Mouse (Mus musculus): ENCODE measurements at regions not wholly inside any gene's neighbourhood (a gene's known extent, or its start where the extent isn't known, plus 50 kb on each side); places are given as distances from the start of the nearest gene placed in this dataset.
"Not testable (repeated sequence)": the region's sequence is repeated elsewhere in the genome, so short reads cannot be mapped to it uniquely, and the experiment has no call there.

DNA sequence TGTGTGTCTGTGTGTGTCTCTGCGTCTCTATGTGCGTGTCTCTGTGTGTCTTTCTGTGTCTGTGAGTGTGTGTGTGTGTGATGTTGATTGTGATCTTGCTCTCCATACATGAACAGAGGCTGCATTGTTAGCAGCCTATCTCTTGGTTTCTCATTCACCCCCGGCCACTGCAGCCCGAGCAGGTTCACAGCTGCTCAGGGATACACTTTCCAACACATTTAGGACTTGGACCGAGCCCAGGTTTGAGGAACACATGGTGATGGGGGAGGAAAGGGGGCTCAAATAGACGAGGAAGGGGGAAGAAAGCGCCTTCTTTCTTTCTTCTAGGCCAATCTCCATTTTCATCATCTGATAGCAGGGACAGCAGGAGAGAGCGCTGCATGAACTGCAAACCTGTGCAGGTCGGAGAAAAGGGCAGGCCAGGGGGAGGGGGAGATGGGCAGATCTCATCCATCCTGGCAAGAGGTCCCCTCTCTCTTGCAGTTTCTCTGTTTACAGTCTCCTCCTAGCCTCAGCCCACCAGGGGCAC lies 123.2 kb downstream of the Zfp36l1 start:
- no peak for DNase-seq

DNA sequence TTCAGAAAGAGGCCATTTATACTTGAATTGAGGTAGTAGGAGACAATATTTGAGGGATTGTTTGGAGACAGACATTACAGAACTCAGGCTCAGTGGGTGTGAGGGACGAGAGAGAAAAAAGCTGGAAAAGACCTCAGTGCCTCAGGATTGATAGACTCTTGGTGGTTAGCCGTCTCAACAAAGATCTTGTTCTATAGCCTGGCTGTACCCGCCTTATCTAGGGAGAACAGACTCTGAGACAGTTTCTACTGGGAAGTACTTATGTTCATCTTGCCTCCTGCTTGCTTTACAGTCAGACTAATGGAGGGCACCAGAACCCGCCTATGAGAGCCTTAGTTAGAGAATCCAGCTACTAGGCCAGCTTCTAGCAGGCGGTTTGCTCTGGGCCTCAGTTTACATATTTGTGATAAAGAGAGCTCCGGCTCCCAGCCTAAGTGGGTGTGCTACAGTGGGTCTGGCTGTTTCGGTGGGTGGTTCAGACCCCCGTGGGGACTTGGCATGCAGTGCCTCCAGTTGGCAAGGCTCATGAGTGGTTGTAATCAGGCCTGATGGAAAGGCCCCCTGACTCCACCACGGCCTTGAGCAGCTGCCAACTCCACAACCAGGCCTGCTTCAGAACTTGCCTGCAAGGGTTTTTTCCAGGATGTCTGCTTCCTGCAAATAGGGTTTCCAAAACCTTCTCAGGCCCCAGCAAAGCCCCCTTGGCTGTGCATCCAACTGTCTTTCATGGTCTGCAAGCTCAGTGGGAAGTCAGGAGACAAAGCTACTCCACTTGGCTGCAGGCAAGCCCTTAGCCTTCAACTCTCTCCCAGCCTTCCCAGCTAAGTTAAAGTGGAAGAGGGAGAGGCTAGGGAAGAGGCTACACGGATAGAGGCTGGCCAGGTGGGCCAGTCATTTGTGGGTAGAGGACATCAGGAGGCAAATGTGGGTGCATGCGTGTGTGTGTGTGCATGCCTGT lies 124.1 kb downstream of the Zfp36l1 start:
- no peak for DNase-seq

DNA sequence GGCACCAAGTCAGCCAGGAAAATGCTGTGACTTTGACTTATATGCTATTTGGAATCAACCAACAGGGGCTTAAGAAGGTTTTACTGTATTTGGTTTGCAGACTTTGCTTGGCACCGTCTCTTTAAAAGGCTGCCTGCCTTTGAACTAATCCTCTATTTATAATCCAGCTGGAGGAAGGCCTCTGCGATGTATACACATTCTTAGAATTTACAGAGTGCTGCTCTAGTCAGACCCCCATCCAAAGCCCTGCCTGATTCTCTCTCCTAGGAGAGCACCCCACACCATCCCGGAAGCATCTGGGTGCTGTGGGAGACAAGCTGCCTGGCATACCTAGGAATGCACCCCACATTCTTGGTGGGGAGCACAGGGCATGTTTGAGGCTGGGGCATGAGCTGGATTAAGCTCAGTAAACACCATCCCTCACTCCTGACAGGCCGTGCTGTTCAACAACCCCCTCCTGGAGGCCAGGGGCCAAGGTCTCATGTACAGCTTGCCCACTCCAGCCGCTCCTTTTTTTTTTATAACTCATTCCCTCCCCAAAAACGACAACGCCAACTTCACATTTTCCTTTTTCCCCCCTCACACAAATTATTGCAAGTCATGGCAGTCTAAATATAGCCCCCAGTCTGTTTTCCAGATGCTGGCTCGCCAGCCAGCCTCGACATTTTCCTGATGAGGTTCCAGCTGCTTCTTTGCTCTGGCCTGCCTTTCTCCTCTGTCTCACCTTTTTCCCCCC lies 126.4 kb downstream of the Zfp36l1 start:
- no peak for DNase-seq

DNA sequence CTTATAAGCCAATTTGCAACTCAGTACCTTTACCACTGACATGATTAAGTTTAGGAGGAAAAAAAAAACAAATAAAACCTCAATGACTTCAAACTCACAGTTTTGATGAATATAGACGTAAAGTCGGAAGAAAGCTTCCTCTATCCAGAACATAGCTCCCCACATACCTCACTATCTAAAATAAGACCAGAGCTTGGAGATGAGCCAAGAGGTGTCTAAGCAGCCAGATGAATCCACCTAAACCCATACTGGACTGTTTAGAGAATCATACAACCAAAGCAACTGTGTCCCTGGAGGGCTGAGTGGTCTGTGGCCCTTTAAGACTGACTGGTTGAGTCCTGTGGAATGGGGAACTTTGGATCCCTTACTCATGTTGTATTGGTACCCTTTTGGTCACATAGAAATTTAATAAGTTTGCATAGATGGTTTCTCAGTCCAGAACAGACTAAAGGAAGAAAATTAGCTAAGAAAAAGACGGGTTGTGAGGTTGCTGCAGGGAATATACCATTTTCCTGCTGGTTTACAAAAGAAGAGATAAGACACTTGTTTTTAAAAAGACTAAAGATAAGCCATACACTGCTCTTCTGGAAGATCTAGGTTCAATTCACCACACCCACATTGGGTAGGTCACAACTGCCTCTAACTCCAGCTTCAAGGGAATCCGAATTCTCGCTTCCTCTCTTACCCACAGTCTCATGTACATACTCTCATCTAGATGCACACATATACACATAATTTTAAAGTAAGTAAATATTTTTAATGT lies 127.6 kb downstream of the Zfp36l1 start:
- no peak for DNase-seq

DNA sequence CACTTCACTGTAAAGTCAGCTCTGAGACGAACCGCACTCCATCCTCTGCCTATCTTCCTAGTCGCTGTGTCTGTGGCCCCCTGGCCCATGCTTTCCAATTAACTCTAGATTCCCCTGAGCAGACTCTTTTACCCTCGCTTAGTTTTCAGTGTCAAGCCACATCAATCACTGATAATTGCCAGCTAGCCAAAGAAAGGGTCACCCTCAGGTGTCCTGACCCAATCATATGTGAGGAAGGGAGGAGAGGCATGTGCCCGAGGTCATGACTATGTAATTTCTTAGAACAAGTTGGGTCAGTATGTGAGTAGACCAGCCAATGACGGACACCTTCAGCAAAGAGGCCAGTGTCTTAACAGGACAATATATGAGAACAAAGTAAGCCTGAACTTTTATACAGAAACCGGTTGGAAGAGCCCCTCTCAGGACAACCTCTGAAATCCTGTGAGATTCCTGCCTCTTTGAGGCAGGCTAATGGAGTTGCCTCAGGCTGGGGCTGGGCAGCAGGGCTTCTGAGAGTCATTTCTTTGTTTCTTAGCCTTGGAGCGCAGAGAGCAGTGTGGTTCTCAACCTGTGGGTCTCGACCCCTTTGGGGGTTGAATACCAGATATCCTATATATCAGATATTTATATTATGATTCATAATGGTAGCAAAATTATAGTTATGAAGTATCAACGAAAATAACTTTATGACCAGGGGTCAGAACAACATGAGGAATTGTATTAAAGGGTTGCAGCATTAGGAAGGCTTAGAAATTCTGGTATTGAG lies 128.6 kb downstream of the Zfp36l1 start:
- DNase-seq = no peak

DNA sequence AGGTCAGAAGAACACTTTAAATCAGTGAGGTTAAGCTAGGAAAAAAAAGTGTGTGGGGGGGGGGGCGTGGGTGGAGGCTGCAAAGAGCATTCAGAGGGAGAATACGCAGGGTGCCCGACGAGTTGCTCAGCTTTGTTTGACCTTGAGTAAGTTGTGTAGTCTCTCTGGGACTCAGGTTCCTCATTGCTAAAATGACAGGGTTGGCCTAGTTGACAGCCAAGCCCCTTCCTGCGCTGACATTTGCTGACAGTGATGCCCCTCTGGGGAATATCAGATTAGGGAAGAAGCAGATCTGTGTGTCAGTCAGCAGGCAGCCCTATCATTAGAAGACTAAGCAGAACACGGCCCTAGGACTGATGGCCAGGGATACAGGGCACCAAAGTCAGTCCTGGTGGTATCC lies 129.6 kb downstream of the Zfp36l1 start:
- DNase-seq = no peak

DNA sequence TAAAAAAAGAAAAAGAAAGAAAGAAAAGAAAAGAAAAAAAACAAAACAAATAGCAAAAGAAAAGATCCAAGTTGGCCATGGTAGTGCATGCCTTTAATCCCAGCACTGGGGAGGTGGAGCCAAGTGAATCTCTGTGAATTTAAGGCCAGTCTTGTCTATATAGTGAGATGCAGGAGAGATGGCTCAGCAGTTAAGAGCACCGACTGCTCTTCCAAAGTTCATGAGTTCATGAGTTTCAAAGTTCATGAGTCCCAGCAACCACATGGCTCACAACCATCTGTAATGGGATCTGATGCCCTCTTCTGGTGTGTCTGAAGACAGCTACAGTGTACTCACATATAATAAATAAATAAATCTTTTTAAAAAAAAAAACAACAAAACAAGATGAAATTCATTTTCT lies 130.3 kb downstream of the Zfp36l1 start:
- DNase-seq = not testable (repeated sequence)

DNA sequence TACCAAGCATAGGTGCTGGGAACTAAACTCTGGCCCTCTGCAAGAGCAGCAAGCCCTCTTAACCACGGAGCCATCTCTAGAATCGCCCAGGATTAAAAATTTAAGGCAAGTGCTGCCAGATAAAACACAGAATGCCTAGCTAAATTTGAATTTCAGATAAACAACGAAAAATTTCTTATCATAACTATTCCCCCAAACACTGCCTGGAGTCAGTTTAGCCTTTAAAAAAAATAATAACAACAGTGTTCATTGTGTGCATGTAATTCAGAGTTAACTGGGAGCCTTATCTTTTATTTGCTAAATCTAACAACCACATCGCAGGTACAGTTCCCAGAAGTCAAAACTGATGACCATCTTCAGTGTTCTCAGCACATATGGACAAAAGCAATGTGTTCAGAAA lies 132.1 kb downstream of the Zfp36l1 start:
- DNase-seq = no peak

DNA sequence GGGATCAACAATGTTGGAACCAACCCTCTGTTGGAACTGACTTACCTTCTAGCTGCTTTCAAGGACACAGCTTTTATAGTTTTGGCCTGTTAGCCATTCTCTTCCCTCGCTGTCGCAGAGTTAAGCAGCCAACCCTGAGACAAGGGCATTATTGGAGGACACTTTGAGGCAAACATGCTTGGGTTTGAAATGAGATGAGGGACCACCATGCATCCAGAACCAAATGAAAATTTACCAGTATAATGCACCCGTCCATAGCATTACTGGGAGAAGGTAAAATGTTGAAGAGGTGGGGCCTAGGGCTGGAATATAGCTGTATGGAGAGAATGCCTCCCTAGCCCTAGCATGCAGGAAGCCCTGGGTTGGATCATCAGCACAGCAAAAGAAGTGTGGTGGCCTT lies 135.7 kb downstream of the Zfp36l1 start:
- no peak for DNase-seq

DNA sequence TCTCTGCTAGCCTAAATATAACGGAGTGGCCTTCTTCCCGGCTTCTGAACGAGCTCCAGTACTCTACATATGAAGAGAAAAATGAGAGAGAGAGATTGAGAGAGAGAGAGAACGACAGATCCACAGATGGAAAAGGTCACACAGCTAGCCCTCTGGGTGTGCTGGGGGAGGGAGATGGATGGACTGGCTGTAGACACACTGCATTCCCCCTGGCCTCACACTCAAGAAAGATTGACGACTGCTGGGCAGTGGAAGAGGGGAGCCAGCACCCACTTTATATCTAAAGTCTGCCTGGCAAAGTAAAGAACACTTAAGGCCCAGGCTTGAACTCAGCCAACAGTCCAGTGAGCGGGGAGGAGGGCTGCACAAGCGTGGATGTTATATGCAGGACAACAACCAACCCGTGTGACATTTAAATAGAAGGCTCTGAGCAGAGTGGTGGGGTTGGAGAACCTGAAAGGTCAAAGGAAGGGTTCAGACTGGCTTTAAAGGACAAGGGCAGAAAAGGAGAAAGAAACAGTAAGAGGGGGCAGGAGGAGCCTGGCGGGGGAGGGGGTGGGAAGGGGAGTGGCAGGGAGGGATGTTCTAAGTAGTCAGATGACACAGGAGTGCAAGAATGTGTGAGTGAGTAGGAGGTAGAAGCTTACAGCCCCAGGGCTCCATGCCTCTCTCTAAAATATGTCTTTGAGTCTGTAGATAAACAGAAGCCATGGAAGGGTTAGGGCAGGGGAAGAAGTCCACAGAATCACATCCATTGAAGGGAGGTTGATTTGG lies 137.2 kb downstream of the Zfp36l1 start:
- no peak for DNase-seq

DNA sequence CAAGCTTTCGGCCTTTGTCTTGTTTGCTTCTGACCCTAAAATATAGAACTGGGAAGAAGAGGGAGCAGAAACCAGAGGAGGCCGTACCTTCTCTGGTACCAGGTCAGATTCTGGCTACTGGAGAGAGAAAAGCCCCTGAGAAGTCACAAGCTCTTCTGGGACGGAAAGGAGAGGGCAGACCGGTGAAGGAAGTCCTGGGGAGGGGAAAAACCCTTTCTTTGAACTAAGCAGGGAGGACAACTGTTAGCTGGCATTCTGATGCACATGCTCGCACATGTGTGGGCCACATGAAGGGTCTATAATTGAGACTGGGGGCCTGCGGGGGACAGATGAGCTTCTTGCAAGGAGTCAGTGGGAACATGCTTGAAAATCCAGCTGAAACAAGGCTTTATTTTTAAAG lies 137.8 kb downstream of the Zfp36l1 start:
- DNase-seq = no peak

DNA sequence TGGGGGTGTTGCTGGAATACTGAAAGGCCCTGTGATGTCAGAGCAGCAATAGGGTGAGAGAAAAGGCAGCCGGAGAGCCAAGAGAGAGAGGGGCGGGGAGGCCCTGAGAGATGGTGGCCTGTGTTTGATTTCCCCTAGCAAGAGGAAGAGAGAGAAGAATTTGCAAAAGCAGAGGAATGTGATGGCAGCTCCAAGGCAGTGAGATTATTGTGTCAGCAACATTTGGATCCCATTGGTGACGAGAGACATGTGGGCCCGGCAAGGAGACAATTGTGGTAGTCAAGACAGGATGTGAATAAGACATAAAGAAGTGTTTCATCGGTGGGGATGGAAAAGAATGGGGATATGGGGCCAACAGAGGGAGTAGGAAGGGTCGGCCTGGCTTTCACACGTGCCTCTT lies 138.3 kb downstream of the Zfp36l1 start:
- no peak for DNase-seq

DNA sequence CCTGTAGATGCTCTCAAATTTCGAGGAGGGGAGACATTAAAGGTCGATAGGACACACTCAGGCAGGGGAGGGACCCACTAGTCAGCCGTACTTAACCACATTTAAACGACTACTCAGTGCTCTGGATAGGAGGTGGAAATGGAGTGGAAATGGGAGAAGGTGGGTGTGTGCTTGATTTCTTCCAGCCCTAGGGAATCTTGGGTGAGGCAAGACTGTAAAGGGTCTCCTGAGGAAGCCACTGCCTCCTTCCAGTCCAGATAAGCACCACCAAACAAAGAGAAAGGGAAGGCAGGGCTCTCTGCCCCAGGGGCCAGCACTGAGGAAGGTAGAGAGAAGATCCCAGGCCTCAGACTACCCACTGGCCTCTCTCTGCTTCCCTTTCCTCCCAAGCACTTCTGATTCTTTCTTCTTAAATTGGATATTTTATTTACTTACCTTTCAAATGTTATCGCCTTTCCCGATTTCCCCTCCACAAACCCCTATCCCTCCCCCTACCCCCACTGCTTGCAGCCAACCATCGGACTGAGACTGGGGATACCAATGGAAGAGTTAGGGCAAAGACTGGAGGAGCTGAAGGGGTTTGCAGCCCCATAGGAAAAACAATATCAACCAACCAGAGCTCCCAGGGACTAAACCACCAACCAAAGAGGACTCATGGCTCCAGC lies 139.1 kb downstream of the Zfp36l1 start:
- DNase-seq = no peak

DNA sequence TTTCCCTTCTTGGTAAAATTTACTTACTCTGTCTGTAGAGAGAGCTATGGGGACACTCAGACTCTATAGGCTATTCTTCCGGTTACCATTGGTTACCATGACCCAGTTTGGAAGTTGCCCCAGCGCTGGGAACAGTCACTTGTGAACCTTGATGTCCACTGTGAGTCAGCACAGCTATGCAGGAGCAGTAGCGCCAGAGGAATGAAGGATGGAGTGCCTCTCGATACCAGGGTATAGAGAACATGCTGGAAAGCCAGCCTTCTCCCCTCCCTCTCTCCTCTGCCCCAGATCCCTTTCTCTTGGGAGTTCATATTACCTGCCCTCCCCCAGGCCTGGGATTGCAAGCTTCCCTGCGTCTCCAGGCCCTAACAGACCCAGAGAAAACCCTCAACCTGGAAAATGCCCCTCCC lies 141.8 kb downstream of the Zfp36l1 start:
- DNase-seq = no peak

DNA sequence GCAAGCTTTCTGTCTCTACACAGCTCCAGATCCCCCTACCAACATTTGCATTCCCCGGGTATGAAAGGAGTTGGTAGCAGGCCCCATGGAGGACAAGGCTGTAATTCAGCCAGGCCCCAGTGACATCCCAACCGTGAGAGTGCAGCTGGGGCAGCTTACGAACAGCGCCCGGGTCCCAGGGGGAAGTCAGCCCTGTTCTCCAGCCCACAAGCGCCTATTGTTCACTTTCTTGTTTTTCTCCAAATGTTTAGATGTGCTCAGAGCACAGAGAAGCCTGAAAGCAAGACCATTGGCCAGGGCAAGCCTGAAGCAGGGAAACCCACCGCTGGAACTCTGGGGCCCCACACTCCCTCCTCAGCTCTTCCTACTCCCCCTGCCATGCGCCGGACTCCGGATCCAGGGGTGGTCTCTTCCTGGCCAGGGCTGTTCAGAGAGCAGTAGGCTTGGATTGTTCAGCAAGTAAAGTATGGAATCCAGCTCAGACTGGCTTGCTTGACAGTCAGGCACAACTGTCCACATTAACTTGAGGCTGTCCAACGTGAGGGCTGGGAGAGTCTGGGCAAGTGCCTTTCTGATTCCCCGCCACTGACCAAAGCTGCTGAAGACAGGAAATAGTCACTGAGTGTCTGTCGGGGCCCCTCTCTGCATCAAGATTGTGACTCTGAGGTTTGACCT lies 142.4 kb downstream of the Zfp36l1 start:
- no peak for DNase-seq

DNA sequence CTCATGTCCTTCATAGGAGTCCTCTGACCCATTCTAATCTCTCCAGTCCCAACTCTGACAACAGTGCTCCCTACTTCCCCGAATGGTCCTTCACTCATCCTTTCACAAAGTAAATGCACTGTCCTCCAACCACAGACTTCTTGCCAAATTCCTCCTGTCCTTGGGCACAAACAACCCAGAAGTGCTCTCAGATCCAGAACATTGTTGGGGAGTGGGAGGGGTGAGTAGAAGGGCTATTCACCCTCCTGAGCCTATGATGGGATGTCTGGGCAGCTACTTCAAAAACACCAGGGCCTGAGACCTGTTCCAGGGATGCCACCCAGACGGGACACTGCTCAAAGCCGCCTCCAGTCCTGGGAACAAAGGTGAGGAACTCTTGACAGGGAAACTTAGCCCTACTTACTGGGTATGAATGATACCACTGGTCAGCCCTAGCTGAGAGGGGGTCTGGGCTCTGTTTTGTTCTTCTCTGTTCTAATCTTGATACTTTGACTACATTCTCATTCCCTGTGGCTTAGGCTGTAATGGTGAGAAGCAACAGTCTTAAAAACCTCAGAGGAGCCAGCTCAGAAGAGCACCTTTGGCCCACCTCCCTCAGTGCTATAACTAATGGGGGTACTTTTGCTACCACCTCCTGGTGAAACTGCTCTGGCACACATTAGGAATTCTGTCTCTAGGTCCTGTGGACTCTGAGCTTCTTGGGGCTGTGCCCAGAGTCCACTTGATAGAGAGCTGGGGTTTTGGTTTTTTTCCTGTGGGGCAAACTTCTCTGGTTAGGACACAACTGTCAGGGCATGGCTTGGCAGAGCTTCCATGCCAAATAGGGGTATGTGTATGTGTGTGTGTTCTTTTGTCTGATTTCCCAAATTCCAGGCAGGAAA lies 143.2 kb downstream of the Zfp36l1 start:
- DNase-seq = no peak

DNA sequence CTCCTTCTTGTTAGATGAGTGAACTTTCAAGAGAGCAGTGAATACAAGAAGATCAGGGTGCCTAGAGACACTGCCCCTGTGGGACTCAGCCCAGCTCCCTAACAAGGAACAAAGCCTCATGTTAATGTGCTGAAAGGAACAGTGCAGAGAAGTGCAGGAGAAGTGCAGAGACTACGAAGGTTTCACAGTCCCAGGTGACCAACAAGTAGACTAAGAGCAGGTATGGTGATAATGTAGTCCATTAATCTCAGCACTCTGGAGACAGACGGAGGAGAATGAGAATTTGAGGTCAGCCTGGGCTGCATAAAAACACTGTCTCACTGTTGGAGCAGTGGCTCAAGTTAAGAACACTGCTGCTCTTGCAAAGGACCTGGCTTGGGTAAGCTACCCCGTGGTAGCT lies 144.1 kb downstream of the Zfp36l1 start:
- DNase-seq = no peak

DNA sequence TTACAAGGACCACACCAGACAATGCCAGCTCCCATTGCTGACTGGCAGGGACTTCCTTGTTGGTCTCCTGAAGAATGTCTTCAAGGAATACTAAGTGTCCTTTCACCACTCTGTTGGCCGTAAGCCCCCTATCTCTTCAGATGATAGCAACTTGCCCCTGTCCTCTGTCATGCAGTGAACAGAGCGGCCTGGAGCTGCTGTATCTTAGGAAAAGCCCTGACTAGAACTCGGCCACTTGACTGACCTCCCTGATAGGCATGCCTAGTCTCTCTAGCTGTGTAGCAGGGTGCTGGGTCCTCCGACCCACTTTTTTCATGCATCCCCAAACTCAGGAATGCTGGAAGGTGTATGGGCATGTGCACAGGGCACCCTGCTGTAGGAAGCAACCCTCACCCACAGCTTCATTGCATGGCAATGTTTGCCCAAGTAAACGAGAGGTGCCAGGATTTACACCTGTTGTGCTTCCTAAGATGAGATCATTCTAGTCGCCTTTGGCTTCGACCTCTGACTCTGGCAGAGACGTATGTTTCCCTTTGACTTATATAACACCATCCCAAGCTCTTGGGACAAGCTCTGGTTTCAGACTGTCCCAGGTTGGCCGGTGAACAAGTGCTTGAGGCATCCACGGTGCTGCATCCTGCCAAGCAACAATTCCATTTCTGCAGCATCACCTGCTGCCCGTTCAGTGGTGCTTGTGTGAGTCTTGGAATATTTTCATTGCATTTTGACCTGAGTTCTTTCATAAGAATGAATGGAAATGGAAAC lies 145.1 kb downstream of the Zfp36l1 start:
- DNase-seq = no peak

Data from thymus, adult 18-20 months (tissue).